Mouse (Mus musculus): ENCODE results near the gene Spata48. TPM values are rescaled to one million over a fixed set of nuclear protein-coding genes. Genes with fewer than 3 reads are reported as not detected.

Gene Spata48
- 1.4 TPM for polyA plus RNA-seq (2014; fragmentation: Illumina TruSeq; extraction: RNeasy Lipid Tissue Mini Kit (QIAGEN cat#74804); ENCODE audit: low read depth, low replicate concordance)

DNA sequence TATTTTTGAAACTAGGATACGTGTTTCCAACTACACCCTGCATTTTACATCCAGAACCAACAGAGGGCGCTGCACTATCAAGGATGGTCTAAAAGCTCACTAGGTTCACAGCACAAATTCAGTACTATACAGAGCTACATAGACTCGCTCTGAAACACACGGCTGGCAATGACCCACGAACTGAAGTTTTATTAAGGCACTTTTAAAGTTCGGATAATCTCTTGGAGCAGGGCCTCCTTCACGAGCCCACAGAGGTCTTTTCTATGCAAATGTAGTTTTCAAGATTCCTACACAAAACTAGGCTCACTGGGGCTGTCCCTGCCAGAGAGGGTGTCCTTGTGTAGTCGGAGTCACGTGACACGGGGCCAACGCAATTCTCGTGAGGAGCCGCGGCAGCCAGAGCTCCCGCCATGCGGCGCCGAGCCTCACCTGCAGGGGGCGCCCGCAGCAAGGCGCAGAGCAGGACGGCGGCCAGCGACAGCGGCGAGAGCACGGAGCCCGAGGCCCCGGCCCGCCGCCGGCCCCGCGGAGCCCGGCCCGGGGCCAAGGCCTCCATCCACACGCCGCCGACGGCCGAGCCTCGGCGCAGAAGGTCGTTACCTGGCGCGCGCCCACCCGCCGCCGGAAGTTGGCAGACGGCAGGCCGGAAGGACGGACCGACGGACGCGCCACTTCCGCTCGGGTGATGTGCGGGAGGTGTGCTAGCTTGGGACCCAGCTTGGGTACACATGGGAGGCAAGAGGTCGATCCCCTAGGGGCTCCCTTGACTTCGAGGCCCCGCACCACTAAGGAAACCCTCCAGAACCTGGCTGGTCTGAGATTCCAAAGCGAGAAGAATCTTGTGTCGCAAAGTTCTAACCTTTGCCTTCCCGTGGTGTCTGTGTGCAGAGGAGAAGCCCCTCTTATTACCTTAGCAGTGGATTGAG lies at the start of gene Spata48, which contains the start of gene Zpbp:
Spata48 (plus strand) TSS at position 460 of the 926 bp plus-strand sequence.
Zpbp (minus strand) TSS at position 774 of the 926 bp plus-strand sequence.

Other genes starting within 250 kb of the Spata48 start
- 0.68 TPM for gene Zpbp, start 314 bp downstream of the Spata48 start, polyA plus RNA-seq (2014; fragmentation: Illumina TruSeq; extraction: RNeasy Lipid Tissue Mini Kit (QIAGEN cat#74804); ENCODE audit: low read depth, low replicate concordance)
- gene 4930512M02Rik, start 165.7 kb downstream of the Spata48 start, polyA plus RNA-seq (2014; fragmentation: Illumina TruSeq; extraction: RNeasy Lipid Tissue Mini Kit (QIAGEN cat#74804); ENCODE audit: low read depth, low replicate concordance): not detected
- 0.58 TPM for gene Ikzf1, start 222.9 kb downstream of the Spata48 start, polyA plus RNA-seq (2014; fragmentation: Illumina TruSeq; extraction: RNeasy Lipid Tissue Mini Kit (QIAGEN cat#74804); ENCODE audit: low read depth, low replicate concordance)